Mouse (Mus musculus) liver, embryonic 16.5 days (tissue): ENCODE data around the gene Prkca. TPM values are rescaled to one million over a fixed set of nuclear protein-coding genes. Genes with fewer than 3 reads are reported as not detected.

ENCODE experiments used
- ATAC-seq: fragments of 200-750 bp; cut with Nextera tagmentation; 2 replicates; pipeline ENCODE4 v1.8.0; 2017; ENCODE audit warnings: low read depth, mild to moderate bottlenecking, moderate number of reproducible peaks, moderate library complexity
- H3K27ac ChIP-seq: fragments of 300-500 bp; sonication (generic); 2 replicates; pipeline ENCODE4 v1.5.1; 2014; ENCODE audit warnings: mild to moderate bottlenecking, low read length
- H3K27me3 ChIP-seq: fragments of 300-500 bp; sonication (generic); 2 replicates; pipeline ENCODE4 v1.6.1; 2014; ENCODE audit warnings: low read depth, low read length, mixed read lengths; ENCODE audit not compliant: control insufficient read depth, insufficient read depth
- H3K36me3 ChIP-seq: fragments of 300-500 bp; sonication (generic); 2 replicates; pipeline ENCODE4 v1.6.1; 2014; ENCODE audit warnings: mild to moderate bottlenecking; ENCODE audit not compliant: control insufficient read depth, insufficient read depth
- H3K4me1 ChIP-seq: fragments of 300-500 bp; sonication (generic); 2 replicates; pipeline ENCODE4 v1.6.1; 2014; ENCODE audit warnings: low read depth, low read length, mixed read lengths; ENCODE audit not compliant: control insufficient read depth
- H3K4me2 ChIP-seq: fragments of 300-500 bp; sonication (generic); 2 replicates; pipeline ENCODE4 v1.6.1; 2014; ENCODE audit warnings: low read depth, low read length, mixed read lengths
- H3K4me3 ChIP-seq: fragments of 300-500 bp; sonication (generic); 2 replicates; pipeline ENCODE4 v1.5.1; 2014; ENCODE audit warnings: low read depth, mild to moderate bottlenecking, low read length
- H3K9ac ChIP-seq: fragments of 300-500 bp; sonication (generic); 2 replicates; pipeline ENCODE4 v1.6.1; 2014; ENCODE audit warnings: low read depth, low read length
- H3K9me3 ChIP-seq: fragments of 300-500 bp; sonication (generic); replicated peaks from 2 replicates; pipeline ENCODE4 v1.6.1; 2016; ENCODE audit warnings: low read length; ENCODE audit not compliant: control insufficient read depth
- WGBS: fragments of 180-500 bp; shearing (Covaris S2); extraction: QIAGEN DNeasy Blood & Tissue Kit; methylation state at CpG from one replicate; pipeline ENCODE4 v1.1.7; 2014; ENCODE audit not compliant: insufficient replicate concordance; 5-methylcytosine and 5-hydroxymethylcytosine counted together
- polyA plus RNA-seq: library from polyadenylated mRNA; unstranded; fragments of >200 nt; fragmentation: Nextera tagmentation; extraction: Ambion mirVana; gene quantifications from 2 replicates; pipeline ENCODE4 v1.2.1, GENCODE M21; 2015

Gene Prkca
- polyA plus RNA-seq, 1 experiment from 2014 or later: 3.4 TPM

DNA sequence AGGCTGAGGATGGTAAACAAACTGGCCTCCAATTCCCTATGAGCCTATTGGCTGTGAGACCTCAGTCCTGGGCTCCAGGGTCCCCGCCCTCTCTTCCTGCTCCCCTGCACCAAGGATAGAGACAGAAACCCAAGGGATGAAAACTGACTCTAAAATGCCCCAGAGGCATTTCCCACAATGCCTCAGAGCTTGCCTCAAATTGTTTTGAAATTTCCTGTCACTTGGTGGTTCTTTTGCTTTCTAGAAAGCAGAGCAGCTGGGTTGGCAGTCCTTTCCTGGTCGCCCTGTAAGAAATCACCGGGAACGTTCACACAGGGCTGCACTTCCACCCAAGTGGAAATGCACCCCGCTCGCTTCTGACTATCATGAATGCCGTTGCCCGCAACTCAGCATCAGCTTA is 66.6 kb downstream of the Prkca start:
- Histone ChIP-seq H3K4me3 (no peak overlapping the region), H3K27ac (no peak overlapping the region), H3K27me3 (no peaks in the 10 kb centered on the region), H3K4me2 (no peak overlapping the region), H3K36me3 (no peaks in the 10 kb centered on the region), H3K9ac (no peak overlapping the region), H3K9me3 (no peaks in the 10 kb centered on the region), H3K4me1 (no peaks in the 10 kb centered on the region; the same call in none of the 2 replicates)
- 56% methylated on average over 8 of the region's 8 CpGs for WGBS
- ATAC-seq: no peak

DNA sequence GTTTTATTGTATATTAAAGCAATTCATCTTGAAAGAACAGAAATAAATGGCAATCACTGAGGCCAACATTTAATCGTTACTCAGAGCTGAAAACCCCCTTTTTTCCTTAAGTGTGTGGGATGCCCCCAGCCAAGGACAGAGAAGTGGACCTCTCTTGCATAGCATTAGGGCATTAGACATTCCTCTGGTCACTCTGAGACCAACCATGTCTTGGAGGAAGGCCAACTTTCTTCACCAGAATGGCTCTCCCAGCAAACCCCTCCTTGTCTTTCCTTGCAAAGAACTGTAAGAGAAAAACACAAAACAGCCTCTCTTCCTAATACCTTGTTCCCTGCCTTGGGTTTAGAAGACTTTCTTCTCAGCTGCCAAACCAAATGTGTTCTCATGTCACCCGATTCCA is 67.6 kb downstream of the Prkca start:
- Histone ChIP-seq H3K4me1 (no peaks in the 10 kb centered on the region; the same call in none of the 2 replicates), H3K27me3 (no peaks in the 10 kb centered on the region), H3K4me3 (no peak overlapping the region), H3K4me2 (no peak overlapping the region), H3K9ac (no peak overlapping the region), H3K36me3 (no peaks in the 10 kb centered on the region), H3K9me3 (no peaks in the 10 kb centered on the region), H3K27ac (no peak overlapping the region)
- WGBS: 56% methylated on average over 2 of the region's 2 CpGs
- ATAC-seq: no peak

DNA sequence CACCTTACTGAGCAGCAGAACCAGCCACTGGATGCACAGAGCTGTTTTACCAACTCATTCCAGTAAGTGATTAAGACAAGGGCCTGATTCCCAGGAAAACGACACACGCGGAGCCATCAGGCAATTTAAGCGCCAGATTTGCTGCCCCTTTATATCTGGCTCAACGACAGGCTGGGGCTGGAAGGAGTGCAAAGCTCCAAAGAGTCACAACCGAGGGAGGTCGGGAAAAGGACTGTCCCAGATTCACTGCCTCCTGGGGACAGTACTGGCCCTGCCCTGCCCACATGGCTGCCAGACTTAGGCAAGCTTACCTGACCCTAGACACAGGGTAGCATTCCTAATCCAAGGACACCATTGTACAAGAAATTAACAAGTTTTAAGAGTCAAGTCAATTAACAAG is 69.7 kb downstream of the Prkca start:
- Histone ChIP-seq H3K9ac (no peak overlapping the region), H3K36me3 (no peaks in the 10 kb centered on the region), H3K4me3 (no peak overlapping the region), H3K27me3 (no peaks in the 10 kb centered on the region), H3K4me1 (peaks cover 4% of the 10 kb centered on the region), H3K4me2 (no peak overlapping the region), H3K9me3 (no peaks in the 10 kb centered on the region), H3K27ac (no peak overlapping the region)
- WGBS: 64% methylated on average over 7 of the region's 7 CpGs
- ATAC-seq: no peak

DNA sequence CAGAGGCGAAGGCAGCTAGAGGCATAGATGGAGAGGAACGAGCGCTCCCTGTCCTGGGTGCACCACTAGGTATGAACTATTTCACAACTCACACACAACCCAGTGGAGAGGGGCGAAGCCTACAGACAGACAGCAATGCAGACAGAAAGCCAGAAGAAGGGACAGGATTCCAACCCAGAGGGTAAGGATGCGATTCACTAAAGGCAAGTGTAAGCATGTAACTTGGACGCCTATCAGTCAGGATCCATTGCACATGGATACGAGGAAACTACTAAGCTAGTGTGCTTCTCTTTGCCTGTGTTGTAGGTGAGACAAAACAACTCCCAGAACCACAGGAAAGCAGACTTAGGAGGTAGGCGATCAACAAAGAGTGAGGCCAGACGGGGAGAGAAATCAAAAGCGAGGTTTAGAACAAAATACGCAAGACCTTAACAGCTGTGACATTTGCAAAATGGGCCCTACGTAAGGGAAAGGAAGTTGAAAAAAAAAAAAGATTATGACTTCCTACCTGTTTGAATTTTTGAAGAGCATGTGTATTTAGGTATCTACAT is 70.2 kb downstream of the Prkca start:
- H3K4me3 ChIP-seq: no peak overlapping the region
- H3K27me3 ChIP-seq: no peaks in the 10 kb centered on the region
- no peak overlapping the region for H3K4me2 ChIP-seq
- H3K4me1 ChIP-seq: peaks cover 5% of the 10 kb centered on the region
- ATAC-seq: peak; percentile 53; the same call in 1 of the 2 replicates
- no peak overlapping the region for H3K27ac ChIP-seq
- WGBS: 70% methylated on average over 12 of the region's 12 CpGs
- no peaks in the 10 kb centered on the region for H3K9me3 ChIP-seq
- no peak overlapping the region for H3K9ac ChIP-seq
- no peaks in the 10 kb centered on the region for H3K36me3 ChIP-seq

DNA sequence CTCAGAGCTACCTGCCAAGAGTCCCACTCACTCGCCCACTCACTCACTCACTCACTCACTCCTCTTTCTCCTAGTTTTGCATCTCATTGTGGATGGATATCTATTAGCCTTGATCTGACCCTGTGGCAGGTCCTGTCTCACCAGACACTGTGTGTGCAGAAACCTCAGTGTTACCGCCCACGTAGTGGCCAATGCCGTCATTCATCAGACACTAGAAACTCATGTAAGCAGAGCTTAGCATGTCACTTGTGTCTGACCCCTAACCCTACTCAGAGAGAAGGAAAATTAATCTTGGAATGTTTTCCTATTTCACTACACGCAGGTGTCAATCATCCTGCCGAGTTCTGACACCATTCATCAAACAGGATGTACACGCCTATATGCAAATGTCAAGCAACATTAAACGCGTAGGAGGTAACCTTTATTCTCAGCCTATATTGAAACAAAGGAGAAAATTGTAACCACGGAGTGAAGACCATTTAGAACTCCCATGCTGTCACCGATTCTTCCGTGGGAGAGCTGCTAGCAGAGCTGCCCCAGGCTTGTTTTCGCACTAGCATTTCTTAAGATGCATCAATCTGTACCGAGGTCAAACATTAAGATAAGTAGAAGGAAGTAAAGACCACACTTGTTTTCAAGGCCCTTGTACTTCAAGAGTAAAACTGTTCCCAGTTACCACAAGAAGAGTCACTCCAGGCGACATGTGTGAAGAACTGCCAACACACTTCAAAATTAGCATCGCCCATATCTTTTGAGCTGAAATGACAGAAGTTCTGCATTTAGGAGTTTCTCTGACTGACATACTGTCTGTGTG is 70.9 kb downstream of the Prkca start:
- Histone ChIP-seq H3K27ac (no peak overlapping the region), H3K4me3 (no peak overlapping the region), H3K27me3 (no peaks in the 10 kb centered on the region), H3K4me2 (no peak overlapping the region), H3K36me3 (no peaks in the 10 kb centered on the region), H3K9me3 (no peaks in the 10 kb centered on the region), H3K4me1 (peaks cover 5% of the 10 kb centered on the region), H3K9ac (no peak overlapping the region)
- WGBS: 51% methylated on average over 16 of the region's 16 CpGs
- ATAC-seq: no peak

DNA sequence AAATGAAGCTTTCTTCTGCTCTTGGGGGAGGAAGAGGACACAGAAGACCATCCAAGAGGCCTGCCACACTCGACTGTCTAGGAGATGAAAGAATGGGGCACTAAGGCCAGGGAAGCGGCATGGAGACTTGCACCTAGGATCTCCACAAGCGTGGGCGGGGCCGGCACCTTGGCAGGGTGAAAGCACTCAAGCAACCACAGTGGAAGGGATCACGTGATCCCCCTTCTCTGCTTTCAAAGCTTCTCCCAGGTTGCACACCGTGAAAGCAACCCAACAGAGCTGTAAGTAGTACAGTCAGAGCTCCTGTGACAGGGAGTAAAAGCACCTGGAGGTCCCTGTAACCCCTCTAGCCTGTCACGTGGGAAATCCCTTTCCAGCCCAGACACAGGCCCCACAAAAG is 72.4 kb downstream of the Prkca start:
- WGBS: 66% methylated on average over 8 of the region's 8 CpGs
- ATAC-seq: no peak

DNA sequence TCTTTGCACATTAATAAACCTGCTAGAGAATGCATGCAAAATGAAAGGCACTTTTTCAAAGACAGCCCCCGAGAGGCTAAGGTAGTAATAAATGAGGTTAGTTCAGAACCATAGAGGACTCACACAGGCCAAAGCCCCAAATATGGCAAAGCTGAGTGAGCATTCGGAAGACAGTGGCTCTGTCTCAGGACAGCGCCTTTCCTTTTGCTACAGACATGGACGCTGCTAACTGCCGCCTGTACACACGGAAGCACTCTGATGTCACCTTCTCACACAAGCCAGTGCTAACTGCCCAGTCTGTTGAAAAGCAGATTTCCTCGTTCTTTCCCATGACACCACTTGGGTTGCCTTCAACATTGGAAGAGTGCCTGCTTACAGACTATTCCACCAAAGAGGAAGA is 74.2 kb downstream of the Prkca start:
- no peaks in the 10 kb centered on the region for H3K36me3 ChIP-seq
- no peaks in the 10 kb centered on the region for H3K9me3 ChIP-seq
- H3K27ac ChIP-seq: no peak overlapping the region
- H3K4me1 ChIP-seq: peaks cover 5% of the 10 kb centered on the region
- H3K4me3 ChIP-seq: no peak overlapping the region
- H3K4me2 ChIP-seq: no peak overlapping the region
- H3K9ac ChIP-seq: no peak overlapping the region
- no peaks in the 10 kb centered on the region for H3K27me3 ChIP-seq
- ATAC-seq: no peak
- 73% methylated on average over 7 of the region's 7 CpGs for WGBS

More for the DNA sequence above, 72.4 kb downstream of the Prkca start:
- Histone ChIP-seq H3K4me2 (no peak overlapping the region), H3K4me1 (peaks cover 5% of the 10 kb centered on the region), H3K27me3 (no peaks in the 10 kb centered on the region), H3K36me3 (no peaks in the 10 kb centered on the region), H3K4me3 (no peak overlapping the region), H3K9me3 (no peaks in the 10 kb centered on the region), H3K27ac (no peak overlapping the region), H3K9ac (no peak overlapping the region)

DNA sequence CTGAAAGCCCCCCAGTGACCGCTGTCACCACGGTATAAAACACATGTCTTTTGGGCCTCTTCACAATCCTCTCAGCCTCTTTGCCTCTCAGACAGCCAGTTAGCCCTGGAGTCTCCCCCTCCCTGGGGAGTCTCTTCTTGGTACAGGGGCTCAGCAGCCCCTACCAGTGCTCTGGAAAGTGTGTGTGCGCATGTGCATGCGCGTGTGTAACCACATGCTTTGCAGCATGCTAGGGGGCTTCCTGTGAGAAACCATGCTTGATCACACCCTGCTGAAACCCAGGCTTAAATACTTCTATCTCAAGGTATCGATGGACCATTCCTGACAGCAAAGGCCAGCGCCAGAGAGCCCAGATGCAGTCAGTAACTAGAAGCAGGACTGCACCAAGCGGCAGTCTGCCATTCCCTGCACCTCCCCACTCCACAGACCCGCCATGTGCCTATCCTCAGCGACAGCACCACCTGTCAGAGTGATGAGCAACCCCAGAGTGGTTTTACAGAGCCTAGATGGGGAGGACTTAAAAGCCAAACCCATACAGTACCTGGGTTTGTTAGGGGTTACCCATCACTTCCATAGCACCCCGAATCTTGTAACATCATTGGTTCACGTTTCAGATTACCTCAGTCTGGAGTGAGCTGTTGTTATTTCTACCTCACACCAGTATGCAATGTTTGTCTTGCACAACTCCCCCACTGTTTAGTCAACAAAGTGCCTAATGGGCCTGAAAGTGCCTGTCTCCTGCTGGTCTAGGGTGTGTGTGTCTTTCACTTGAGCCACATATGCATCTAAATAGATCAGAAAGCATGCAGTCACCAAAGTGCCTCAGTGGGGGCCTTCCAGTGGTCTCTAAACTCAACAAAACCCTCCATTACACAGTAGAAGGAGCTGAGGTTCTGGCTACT is 75.1 kb downstream of the Prkca start:
- Histone ChIP-seq H3K4me3 (no peak overlapping the region), H3K27ac (0 out of 2 replicates have a peak overlapping the region, but pooled peaks have one; percentile 35), H3K36me3 (no peaks in the 10 kb centered on the region), H3K27me3 (no peaks in the 10 kb centered on the region), H3K4me2 (no peak overlapping the region), H3K9me3 (no peaks in the 10 kb centered on the region), H3K9ac (no peak overlapping the region), H3K4me1 (peaks cover 8% of the 10 kb centered on the region)
- 63% methylated on average over 12 of the region's 12 CpGs for WGBS
- peak; percentile 63; the same call in 1 of the 2 replicates for ATAC-seq
